Mouse (Mus musculus): ENCODE measurements around the gene Fam186a. TPM values are rescaled to one million over a fixed set of nuclear protein-coding genes. Genes with fewer than 3 reads are reported as not detected.
"Not testable (repeated sequence)": the region's sequence is repeated elsewhere in the genome, so short reads cannot be mapped to it uniquely, and the experiment has no call there.

Fam186a gene
- polyA plus RNA-seq, 1 experiment from 2014 or later = not detected

DNA sequence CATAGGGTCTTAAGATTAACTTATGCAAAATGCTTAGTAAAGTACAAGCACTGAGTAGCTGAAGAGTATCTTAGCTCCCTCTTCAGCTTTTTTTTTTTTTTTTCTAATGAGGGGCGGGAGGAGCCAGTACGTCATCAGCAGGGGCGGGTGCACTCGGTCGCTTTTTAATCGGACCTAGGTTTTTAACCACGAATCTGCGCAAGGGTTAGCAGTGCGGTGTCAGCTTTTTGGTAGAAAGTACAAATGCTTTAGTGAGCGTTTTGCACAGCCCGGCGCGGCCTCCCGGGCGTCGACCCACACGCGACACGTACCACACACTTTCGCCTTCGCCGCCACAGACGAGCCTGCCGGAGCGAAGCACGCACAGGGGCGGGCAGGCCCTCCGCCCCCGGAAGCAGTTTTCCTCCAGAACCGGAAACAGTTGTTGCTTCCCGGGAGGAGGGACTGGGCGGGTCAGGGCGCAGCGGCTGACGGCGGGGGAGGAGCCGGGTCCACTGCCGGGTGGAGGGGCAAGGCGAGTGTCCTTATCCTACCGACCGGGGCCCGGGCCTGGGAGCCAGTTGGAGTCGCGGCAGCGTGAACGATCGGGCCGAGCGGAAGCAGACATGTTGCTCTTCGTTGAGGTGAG, 5.6 kb upstream of the Fam186a start:
- peak overlapping the region; percentile 92 for H3K4me2 ChIP-seq
- ATAC-seq = peak; percentile 98
- under 1% methylated on average over 50 of the region's 50 CpGs for WGBS

DNA sequence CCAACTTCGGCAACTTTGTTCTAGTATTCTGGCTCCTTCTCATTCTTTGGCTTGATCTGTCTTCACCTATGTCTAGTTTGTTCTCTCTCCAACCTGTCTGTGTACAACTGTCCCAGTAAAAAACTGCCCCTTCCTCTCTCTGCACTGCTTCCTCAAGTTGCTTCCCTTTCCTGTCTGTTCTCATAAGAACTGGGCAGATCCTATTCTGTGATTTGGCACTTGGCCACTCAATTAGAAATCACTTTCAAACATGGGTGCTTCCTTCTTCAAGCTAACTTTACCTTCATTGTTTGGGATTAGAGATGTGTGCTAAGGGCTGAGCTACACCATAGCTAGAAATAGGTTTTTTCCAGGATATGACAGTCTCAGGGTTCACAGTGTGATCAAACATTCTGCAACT, 3.7 kb upstream of the Fam186a start:
- no peak for ATAC-seq
- 94% methylated on average over 1 of the region's 1 CpGs for WGBS
- H3K4me1 ChIP-seq = peaks cover 12% of the 10 kb centered on the region
- no peak overlapping the region for H3K9ac ChIP-seq
- H3K36me3 ChIP-seq (ENCODE audit: poor library complexity, severe bottlenecking) = no peaks in the 10 kb centered on the region
- H3K4me3 ChIP-seq = no peak overlapping the region
- no peak overlapping the region for H3K4me2 ChIP-seq
- no peak overlapping the region for H3K27ac ChIP-seq
- no peaks in the 10 kb centered on the region for H3K27me3 ChIP-seq
- no peaks in the 10 kb centered on the region for H3K9me3 ChIP-seq (replicated peaks)

More for the DNA sequence above, 5.6 kb upstream of the Fam186a start:
- peaks cover 12% of the 10 kb centered on the region for H3K4me1 ChIP-seq
- no peaks in the 10 kb centered on the region for H3K36me3 ChIP-seq (ENCODE audit: poor library complexity, severe bottlenecking)
- H3K9ac ChIP-seq = peak overlapping the region; percentile 84
- peak overlapping the region; percentile 96 for H3K4me3 ChIP-seq
- peak overlapping the region; percentile 96 for H3K27ac ChIP-seq
- no peaks in the 10 kb centered on the region for H3K9me3 ChIP-seq (replicated peaks)
- H3K27me3 ChIP-seq = no peaks in the 10 kb centered on the region

DNA sequence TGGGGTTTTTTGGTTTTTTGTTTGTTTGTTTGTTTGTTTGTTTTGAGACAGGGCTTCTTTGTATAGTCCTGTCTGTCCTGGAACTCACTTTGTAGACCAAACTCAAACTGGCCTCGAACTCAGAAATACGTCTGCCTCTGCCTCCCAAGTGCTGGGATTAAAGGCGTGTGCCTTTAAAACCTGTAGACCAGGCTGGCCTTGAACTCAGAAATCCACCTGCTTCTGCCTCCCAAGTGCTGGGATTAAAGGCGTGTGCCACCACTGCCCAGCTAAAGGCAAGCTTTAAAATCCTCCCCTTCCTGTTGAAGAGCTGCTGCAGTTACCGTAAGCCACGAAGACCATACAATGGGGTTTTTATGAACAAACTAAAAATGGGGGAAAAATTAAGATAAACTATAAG, 2.9 kb upstream of the Fam186a start, which contains the start of gene Larp4:
Larp4 (plus strand) TSS at position 301 of the 400 bp plus-strand sequence.
- H3K27ac ChIP-seq; ATAC-seq; H3K4me2 ChIP-seq; H3K27me3 ChIP-seq; H3K4me3 ChIP-seq; H3K36me3 ChIP-seq (ENCODE audit: poor library complexity, severe bottlenecking); H3K9me3 ChIP-seq (replicated peaks); H3K9ac ChIP-seq: not testable (repeated sequence)
- peaks cover 12% of the 10 kb centered on the region for H3K4me1 ChIP-seq
- WGBS = 90% methylated on average over 6 of the region's 6 CpGs

DNA sequence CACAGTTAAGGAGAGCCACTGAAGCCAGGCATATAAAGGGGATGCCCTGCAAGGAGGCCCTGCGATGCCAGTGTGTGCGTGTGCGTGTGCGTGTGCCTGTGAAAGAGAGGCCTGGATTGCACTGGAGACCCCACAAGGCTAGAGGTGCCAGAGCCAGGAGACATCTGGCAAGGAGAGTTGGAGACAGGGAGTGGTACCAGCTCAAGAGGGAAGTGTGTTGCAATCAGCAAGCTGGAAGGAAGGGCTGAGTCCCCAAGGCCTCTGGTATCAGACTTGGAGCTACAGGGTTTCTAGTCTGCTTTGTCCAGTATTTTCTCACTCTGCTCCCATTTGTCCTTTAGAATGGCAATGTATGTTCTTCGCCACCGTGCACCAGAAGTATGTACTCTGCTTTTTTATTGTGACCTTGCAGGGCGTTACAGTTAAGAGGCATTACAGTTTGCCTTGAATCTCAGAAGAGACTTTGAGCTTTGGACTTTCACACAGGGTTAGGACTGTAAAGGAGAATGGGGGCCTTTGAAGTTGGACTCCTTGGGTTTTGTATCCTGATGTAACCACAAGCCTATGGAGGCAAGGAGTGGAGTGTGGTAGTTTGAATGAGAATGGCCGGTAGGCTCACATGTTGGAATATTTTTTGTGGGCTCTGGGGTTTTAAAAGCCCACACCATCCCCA, 1.6 kb downstream of the Fam186a start:
- ATAC-seq = no peak
- Histone ChIP-seq H3K4me2 (no peak overlapping the region), H3K4me1 (no peaks in the 10 kb centered on the region), H3K27me3 (no peaks in the 10 kb centered on the region), H3K27ac (no peak overlapping the region), H3K36me3 (ENCODE audit: poor library complexity, severe bottlenecking) (no peaks in the 10 kb centered on the region), H3K9ac (no peak overlapping the region), H3K9me3 (replicated peaks) (no peaks in the 10 kb centered on the region), H3K4me3 (no peak overlapping the region)
- 92% methylated on average over 8 of the region's 8 CpGs for WGBS

DNA sequence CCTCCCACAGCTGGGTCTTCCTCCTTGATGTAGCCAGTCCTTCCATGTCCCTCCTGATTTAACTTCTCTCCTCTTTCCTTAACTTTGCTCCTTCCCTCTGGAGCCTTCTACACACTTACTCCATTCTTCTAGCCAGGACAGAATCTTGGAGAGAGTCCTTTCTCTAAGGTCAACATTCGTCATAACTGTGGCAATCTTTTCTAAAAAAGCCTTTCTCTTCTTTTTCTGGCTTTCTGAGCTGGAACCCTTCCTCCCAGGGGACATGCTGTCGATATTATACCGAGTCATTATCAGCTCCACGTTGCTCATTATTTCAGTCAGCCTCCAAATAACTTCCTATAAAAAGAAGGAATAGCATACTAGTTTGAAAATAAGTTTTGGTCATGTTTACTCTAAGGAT, 11.5 kb downstream of the Fam186a start:
- Histone ChIP-seq H3K4me2 (no peak overlapping the region), H3K4me3 (no peak overlapping the region), H3K27me3 (no peaks in the 10 kb centered on the region), H3K4me1 (no peaks in the 10 kb centered on the region), H3K27ac (no peak overlapping the region), H3K9me3 (replicated peaks) (no peaks in the 10 kb centered on the region), H3K9ac (no peak overlapping the region), H3K36me3 (ENCODE audit: poor library complexity, severe bottlenecking) (no peaks in the 10 kb centered on the region)
- no peak for ATAC-seq
- WGBS = 90% methylated on average over 4 of the region's 4 CpGs

DNA sequence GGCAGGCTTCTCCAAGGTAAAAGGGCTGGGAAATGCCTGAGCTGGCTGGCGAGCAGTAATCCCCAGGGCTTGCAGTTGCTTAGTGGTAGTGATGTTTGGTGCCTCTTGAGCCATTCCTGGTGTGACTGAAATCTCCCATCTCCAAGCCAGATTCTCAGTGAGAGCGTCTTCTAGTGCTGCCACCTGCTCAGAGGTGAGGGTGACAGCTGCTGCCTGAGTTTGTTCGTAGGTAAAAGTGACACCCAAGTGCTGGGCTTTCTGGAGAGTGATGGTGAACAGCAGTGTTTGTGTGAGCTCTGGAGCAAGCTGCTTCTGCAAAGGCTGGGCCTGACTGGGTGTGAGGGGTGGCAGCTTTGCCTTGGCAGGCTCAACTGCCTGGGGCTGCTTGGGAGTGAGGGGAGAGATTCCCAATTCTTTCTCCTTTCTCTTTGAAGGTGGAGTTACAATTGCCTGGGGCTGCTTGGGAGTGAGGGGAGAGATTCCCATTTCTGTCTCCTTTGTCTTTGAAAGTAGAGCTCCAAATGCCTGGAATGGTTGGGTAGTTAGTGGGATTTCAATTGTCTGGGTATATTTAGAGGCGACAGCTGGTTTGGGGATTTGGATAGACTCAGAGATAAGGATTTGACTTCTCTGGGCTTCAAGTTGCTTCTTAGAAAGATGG, 25.8 kb downstream of the Fam186a start:
- H3K4me1 ChIP-seq = peaks cover 6% of the 10 kb centered on the region; the same call in 1 of the 2 replicates
- no peak for ATAC-seq
- 64% methylated on average over 4 of the region's 4 CpGs for WGBS
- no peak overlapping the region for H3K4me3 ChIP-seq
- H3K9me3 ChIP-seq (replicated peaks) = no peaks in the 10 kb centered on the region
- H3K27me3 ChIP-seq = no peaks in the 10 kb centered on the region
- no peak overlapping the region for H3K9ac ChIP-seq
- no peaks in the 10 kb centered on the region; the same call in 1 of the 2 replicates for H3K36me3 ChIP-seq (ENCODE audit: poor library complexity, severe bottlenecking)
- H3K27ac ChIP-seq = no peak overlapping the region
- no peak overlapping the region for H3K4me2 ChIP-seq

DNA sequence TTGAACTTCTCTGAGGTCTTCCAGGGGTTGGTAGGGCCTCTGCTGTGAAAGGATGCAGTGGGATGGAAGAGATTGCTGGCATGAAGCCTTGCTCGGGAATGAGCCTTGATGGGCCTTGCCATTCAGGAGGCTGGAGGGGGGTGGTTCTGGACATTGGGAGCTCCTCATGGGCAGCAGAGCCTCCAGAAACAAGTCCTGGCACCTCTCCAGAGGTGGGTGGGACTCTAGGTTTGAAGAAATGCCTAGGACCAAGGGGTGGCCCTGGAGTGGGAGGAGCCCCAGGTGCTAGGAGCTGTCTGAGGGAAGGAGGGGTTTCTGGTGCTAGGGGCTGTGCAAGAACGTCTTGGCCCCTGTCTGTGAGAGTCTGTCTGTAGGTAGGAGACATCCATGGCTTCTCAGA, 26.4 kb downstream of the Fam186a start:
- H3K9me3 ChIP-seq (replicated peaks) = no peaks in the 10 kb centered on the region
- H3K36me3 ChIP-seq (ENCODE audit: poor library complexity, severe bottlenecking) = no peaks in the 10 kb centered on the region; the same call in 1 of the 2 replicates
- peaks cover 6% of the 10 kb centered on the region; the same call in 1 of the 2 replicates for H3K4me1 ChIP-seq
- H3K4me3 ChIP-seq = no peak overlapping the region
- no peaks in the 10 kb centered on the region for H3K27me3 ChIP-seq
- no peak overlapping the region for H3K9ac ChIP-seq
- H3K27ac ChIP-seq = no peak overlapping the region
- no peak for ATAC-seq
- WGBS = 11% methylated on average over 2 of the region's 2 CpGs
- H3K4me2 ChIP-seq = no peak overlapping the region

DNA sequence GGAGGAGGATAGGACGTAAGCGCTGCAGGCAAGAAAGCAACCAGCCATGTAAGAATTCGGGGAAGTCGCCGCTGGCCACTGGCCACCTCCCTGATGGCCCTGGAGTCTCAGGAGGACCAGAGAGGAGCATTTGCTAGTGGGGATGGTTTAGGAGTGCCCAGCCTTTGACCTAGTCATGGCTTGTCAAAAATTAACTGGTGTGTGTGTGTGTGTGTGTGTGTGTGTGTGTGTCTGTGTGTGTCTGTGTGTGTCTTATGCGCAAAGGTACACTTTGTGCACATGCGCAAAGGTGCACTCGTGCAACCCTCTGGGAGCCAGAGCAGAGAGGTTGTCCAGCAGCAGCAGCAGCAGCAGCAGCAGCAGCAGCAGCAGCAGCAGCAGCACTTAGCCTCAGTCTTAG, 29.0 kb downstream of the Fam186a start:
- no peak overlapping the region for H3K4me3 ChIP-seq
- no peak overlapping the region for H3K4me2 ChIP-seq
- no peak for ATAC-seq
- no peaks in the 10 kb centered on the region for H3K36me3 ChIP-seq (ENCODE audit: poor library complexity, severe bottlenecking)
- no peak overlapping the region for H3K9ac ChIP-seq
- H3K27ac ChIP-seq = no peak overlapping the region
- no peaks in the 10 kb centered on the region for H3K9me3 ChIP-seq (replicated peaks)
- peaks cover 6% of the 10 kb centered on the region; the same call in 1 of the 2 replicates for H3K4me1 ChIP-seq
- WGBS = 87% methylated on average over 8 of the region's 8 CpGs
- no peaks in the 10 kb centered on the region for H3K27me3 ChIP-seq

DNA sequence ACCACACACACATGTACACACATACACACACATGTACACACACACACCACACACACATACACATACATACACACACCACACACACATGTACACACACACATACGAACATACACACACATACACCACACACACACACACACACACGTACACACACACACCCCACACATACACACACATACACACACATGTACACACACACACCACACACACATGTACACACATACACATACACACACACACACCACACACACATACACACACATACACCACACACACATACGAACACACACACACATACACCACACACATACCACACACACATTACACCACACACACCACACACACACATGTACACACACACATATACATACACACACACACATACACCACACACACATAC, 30.2 kb downstream of the Fam186a start:
- Histone ChIP-seq H3K4me2 (no peak overlapping the region), H3K9ac (no peak overlapping the region), H3K27ac (no peak overlapping the region), H3K9me3 (replicated peaks) (no peaks in the 10 kb centered on the region), H3K4me1 (peaks cover 6% of the 10 kb centered on the region; the same call in 1 of the 2 replicates), H3K36me3 (ENCODE audit: poor library complexity, severe bottlenecking) (no peaks in the 10 kb centered on the region), H3K27me3 (no peaks in the 10 kb centered on the region), H3K4me3 (no peak overlapping the region)
- WGBS = 96% methylated on average over 3 of the region's 3 CpGs
- no peak for ATAC-seq

DNA sequence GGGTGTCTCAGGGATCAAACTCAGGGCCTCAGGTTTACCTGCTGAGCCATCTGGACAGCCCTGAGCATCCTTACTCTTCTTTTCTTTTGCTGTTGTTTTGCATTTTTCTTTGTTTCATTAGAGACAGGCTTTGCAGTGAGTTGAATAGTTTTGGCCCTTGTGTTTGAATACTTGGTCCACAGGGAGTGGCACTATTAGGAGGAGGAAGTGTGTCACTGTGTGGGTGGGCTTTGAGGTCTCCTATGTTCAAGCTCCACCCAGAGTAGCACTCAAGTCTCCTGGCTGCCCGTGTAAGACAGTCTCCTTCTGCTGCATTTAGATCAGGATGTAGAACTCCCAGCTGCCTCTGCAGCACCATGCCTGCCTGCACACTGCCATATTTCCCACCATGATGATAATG, 32.4 kb downstream of the Fam186a start:
- no peak for ATAC-seq
- no peaks in the 10 kb centered on the region for H3K9me3 ChIP-seq (replicated peaks)
- 52% methylated on average over 1 of the region's 1 CpGs for WGBS

DNA sequence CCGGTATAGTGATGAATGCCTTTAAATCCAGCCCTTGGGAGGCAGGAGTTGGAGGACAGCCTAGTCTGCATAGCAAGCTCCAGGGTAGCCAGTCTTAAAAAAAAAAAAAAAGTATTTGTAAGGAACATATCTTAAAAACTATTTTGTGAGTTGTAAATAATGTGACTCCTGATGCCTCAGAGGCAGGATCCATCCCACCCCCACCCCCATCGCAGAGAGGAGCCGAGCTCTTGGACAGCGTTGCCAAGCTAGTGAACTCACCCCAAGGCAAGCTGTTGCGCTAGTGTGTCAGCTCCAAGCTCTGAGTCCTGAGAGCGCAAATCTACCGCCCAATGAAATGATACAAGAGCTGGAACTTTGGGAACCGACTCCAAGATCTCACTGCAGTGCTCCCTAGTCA, 35.6 kb downstream of the Fam186a start:
- Histone ChIP-seq H3K9ac (no peak overlapping the region), H3K36me3 (ENCODE audit: poor library complexity, severe bottlenecking) (no peaks in the 10 kb centered on the region), H3K27me3 (no peaks in the 10 kb centered on the region), H3K9me3 (replicated peaks) (no peaks in the 10 kb centered on the region), H3K4me2 (no peak overlapping the region), H3K27ac (no peak overlapping the region), H3K4me3 (no peak overlapping the region), H3K4me1 (no peaks in the 10 kb centered on the region)
- ATAC-seq = no peak
- 84% methylated on average over 8 of the region's 8 CpGs for WGBS

More for the DNA sequence above, 32.4 kb downstream of the Fam186a start:
- Histone ChIP-seq H3K36me3 (ENCODE audit: poor library complexity, severe bottlenecking) (no peaks in the 10 kb centered on the region), H3K4me2 (no peak overlapping the region), H3K4me3 (no peak overlapping the region), H3K27ac (no peak overlapping the region), H3K9ac (no peak overlapping the region), H3K27me3 (no peaks in the 10 kb centered on the region), H3K4me1 (no peaks in the 10 kb centered on the region)

DNA sequence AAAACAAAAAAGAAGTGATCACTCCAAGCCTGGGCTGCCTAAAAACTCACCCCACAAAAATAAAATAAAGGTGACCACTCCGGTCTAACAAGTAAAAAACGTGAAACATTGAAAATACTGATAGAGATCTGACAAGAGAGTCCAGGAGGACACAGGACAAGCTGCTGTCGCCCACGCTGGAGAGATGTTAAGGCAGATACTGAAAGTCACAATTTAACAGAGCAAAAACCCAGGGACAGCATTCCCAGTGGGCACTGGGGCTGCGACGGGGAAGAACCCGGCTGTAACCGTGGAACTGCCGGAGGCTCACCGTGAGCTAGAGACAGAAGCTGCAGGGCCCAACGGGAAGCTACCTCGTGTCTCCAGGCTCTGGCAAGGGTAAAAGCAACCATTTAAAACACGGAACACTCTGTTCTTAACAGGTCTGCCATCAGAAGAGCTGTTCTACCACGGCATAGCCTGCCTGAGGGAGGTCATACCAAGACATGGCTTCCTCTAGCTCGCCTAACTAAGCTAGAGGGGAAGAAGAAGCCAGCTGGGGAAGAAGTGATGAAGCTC, 47.2 kb downstream of the Fam186a start:
- no peaks in the 10 kb centered on the region for H3K27me3 ChIP-seq
- WGBS = 89% methylated on average over 15 of the region's 15 CpGs
- no peak overlapping the region for H3K4me2 ChIP-seq
- H3K9me3 ChIP-seq (replicated peaks) = no peaks in the 10 kb centered on the region
- no peak overlapping the region for H3K27ac ChIP-seq
- H3K4me1 ChIP-seq = no peaks in the 10 kb centered on the region
- H3K9ac ChIP-seq = no peak overlapping the region
- no peaks in the 10 kb centered on the region for H3K36me3 ChIP-seq (ENCODE audit: poor library complexity, severe bottlenecking)
- ATAC-seq = no peak
- H3K4me3 ChIP-seq = no peak overlapping the region
